ENCODE assay signal across 11 mouse cellular contexts in genomic region chr15:97002752-97003151, GRCm38 (mm10). TPM values are rescaled to one million over a fixed set of nuclear protein-coding genes. Genes with fewer than 3 reads are reported as not detected.
DNase-seq lines count a peak whose midpoint lies in the region; ATAC-seq lines count a peak whose summit lies in the region.
"Had no signal": no experiment of that assay in that cellular context is flagged by ENCODE, and none has a peak within 500 bp of the region (broad histone marks: within the 10 kb centered on the region; RNA-seq: fewer than 3 reads in every experiment).

No protein-coding gene starts in this region.

- no peaks in the 10 kb centered on the region for H3K27me3 ChIP-seq in heart, embryonic 15.5 days
- no peaks in the 10 kb centered on the region for H3K27me3 ChIP-seq in embryonic facial prominence, embryonic 10.5 days (replicated peaks; ENCODE audit: low read depth, poor library complexity, severe bottlenecking)
- no peaks in the 10 kb centered on the region for H3K27me3 ChIP-seq in intestine, embryonic 15.5 days (replicated peaks)
- no peaks in the 10 kb centered on the region for H3K27me3 ChIP-seq in midbrain, embryonic 16.5 days (ENCODE audit: control insufficient read depth, insufficient read depth, low read depth, low read length)
- H3K27me3 ChIP-seq: megakaryocyte, embryonic 14.5 days; Patski had no signal

- 75% methylated on average over 12 of the region's 12 CpGs for WGBS in heart, embryonic 15.5 days
- WGBS in embryonic facial prominence, embryonic 10.5 days, result 70% methylated on average over 12 of the region's 12 CpGs
- 79% methylated on average over 12 of the region's 12 CpGs for WGBS in intestine, embryonic 15.5 days
- WGBS in midbrain, embryonic 16.5 days, result 68% methylated on average over 12 of the region's 12 CpGs

- H3K27ac ChIP-seq in heart, embryonic 15.5 days, result peak overlapping the region; percentile 89
- peak overlapping the region; percentile 93 for H3K27ac ChIP-seq in embryonic facial prominence, embryonic 10.5 days (replicated peaks)
- no peak overlapping the region for H3K27ac ChIP-seq in intestine, embryonic 15.5 days
- H3K27ac ChIP-seq in midbrain, embryonic 16.5 days (ENCODE audit: low read length), result no peak overlapping the region

- H3K4me1 ChIP-seq in heart, embryonic 15.5 days (replicated peaks), result peaks cover 54% of the 10 kb centered on the region
- H3K4me1 ChIP-seq in embryonic facial prominence, embryonic 10.5 days, result peaks cover 56% of the 10 kb centered on the region
- H3K4me1 ChIP-seq in intestine, embryonic 15.5 days (replicated peaks), result peaks cover 15% of the 10 kb centered on the region
- no peaks in the 10 kb centered on the region for H3K4me1 ChIP-seq in midbrain, embryonic 16.5 days (ENCODE audit: control insufficient read depth, insufficient read depth, low read length)
- H3K4me1 ChIP-seq: megakaryocyte, embryonic 14.5 days had no signal

- intact Hi-C loops in heart, postnatal 36 days (cut with DNase I), result loop anchor here (5.0 kb wide), 1 partner anchor 100 kb away; no protein-coding TSS in a partner anchor
- intact Hi-C loops in left cerebral cortex, postnatal 4 days (cut with DNase I), result no loop called here

- H3K36me3 ChIP-seq in heart, embryonic 15.5 days, result peaks cover 7% of the 10 kb centered on the region; the same call in 1 of the 2 replicates
- H3K36me3 ChIP-seq in embryonic facial prominence, embryonic 10.5 days (replicated peaks), result peaks cover 37% of the 10 kb centered on the region
- no peaks in the 10 kb centered on the region for H3K36me3 ChIP-seq in intestine, embryonic 15.5 days
- no peaks in the 10 kb centered on the region for H3K36me3 ChIP-seq in midbrain, embryonic 16.5 days (ENCODE audit: control insufficient read depth, insufficient read depth, low read length)

- H3K4me2 ChIP-seq in heart, embryonic 15.5 days, result no peak overlapping the region
- H3K4me2 ChIP-seq in intestine, embryonic 15.5 days (replicated peaks), result peak overlapping the region; percentile 9; the same call in 1 of the 2 replicates
- H3K4me2 ChIP-seq in midbrain, embryonic 16.5 days (ENCODE audit: low read length), result peak overlapping the region; percentile 38

- no peaks in the 10 kb centered on the region for H3K9me3 ChIP-seq in heart, embryonic 15.5 days (replicated peaks)
- H3K9me3 ChIP-seq in embryonic facial prominence, embryonic 10.5 days, result no peaks in the 10 kb centered on the region
- no peaks in the 10 kb centered on the region for H3K9me3 ChIP-seq in intestine, embryonic 15.5 days
- H3K9me3 ChIP-seq in midbrain, embryonic 16.5 days (replicated peaks; ENCODE audit: control insufficient read depth, low read length, poor library complexity, severe bottlenecking), result no peaks in the 10 kb centered on the region

- H3K9ac ChIP-seq in heart, embryonic 15.5 days, result no peak overlapping the region
- H3K9ac ChIP-seq in intestine, embryonic 15.5 days, result no peak overlapping the region
- H3K9ac ChIP-seq in midbrain, embryonic 16.5 days (ENCODE audit: low read depth, low read length), result no peak overlapping the region; the same call in 1 of the 2 replicates

- no peak overlapping the region for H3K4me3 ChIP-seq in heart, embryonic 15.5 days
- peak overlapping the region; percentile 38 for H3K4me3 ChIP-seq in embryonic facial prominence, embryonic 10.5 days
- H3K4me3 ChIP-seq in intestine, embryonic 15.5 days (replicated peaks), result no peak overlapping the region; the same call in 1 of the 2 replicates
- H3K4me3 ChIP-seq in midbrain, embryonic 16.5 days (ENCODE audit: low read depth, low read length), result peak overlapping the region; percentile 19; the same call in 1 of the 2 replicates
- H3K4me3 ChIP-seq: megakaryocyte, embryonic 14.5 days had no signal

- no peak for ATAC-seq in heart, embryonic 15.5 days (replicated peaks; ENCODE audit: insufficient number of reproducible peaks, insufficient read depth, low FRiP score, low read depth)
- ATAC-seq in intestine, embryonic 15.5 days, result 0 out of 2 replicates have a peak, but pooled peaks have one; percentile 29
- no peak for ATAC-seq in midbrain, embryonic 16.5 days
- no peak for ATAC-seq in cerebellum, adult (ENCODE audit: insufficient number of reproducible peaks, low FRiP score, low TSS enrichment)
- ATAC-seq: Patski had no signal

- DNase-seq in heart, postnatal 36 days, result no peak
- no peak for DNase-seq in embryonic facial prominence, embryonic 10.5 days (ENCODE audit: low spot score)
- DNase-seq in left cerebral cortex, postnatal 4 days, result no peak
- no peak for DNase-seq in natural killer cell, adult 2 months (ENCODE audit: low spot score in 2 of 2)
- DNase-seq: thymus, adult 2 months had no signal

RNA-seq across cellular contexts. Expression of gene Slc38a4, which starts 53.0 kb away (rescaled TPM):
- polyA plus RNA-seq in heart, embryonic 15.5 days (2015; fragmentation: Nextera tagmentation; extraction: Ambion mirVana), result 94.8 and 103 TPM in 2 replicates
- 10 to 100 TPM; 10.1 TPM for total RNA-seq in heart, postnatal 36 days (2021)
- polyA plus RNA-seq in embryonic facial prominence, embryonic 10.5 days (2016; fragmentation: Nextera tagmentation; extraction: Ambion mirVana), result 53.5 and 57.2 TPM in 2 replicates
- 42.9 and 50.5 TPM in 2 replicates for polyA plus RNA-seq in intestine, embryonic 15.5 days (2015; fragmentation: Nextera tagmentation; extraction: Ambion mirVana)
- polyA plus RNA-seq in midbrain, embryonic 16.5 days (2015; fragmentation: Nextera tagmentation; extraction: Ambion mirVana), result 4.1 and 4.2 TPM in 2 replicates
- 1 to 10 TPM; 2.8 to 3.1 TPM for total RNA-seq in left cerebral cortex, postnatal 4 days (2021)

Comparison
In these comparisons a context has a peak if more than half of its experiments do, and no peak if none do; other contexts are left out.
1. H3K27ac ChIP-seq: peak in heart, embryonic 15.5 days (single experiment) and embryonic facial prominence, embryonic 10.5 days (single experiment); none in intestine, embryonic 15.5 days (single experiment) and midbrain, embryonic 16.5 days (single experiment).
2. H3K4me3 ChIP-seq: peak in embryonic facial prominence, embryonic 10.5 days (single experiment) and midbrain, embryonic 16.5 days (single experiment); none in heart, embryonic 15.5 days (single experiment) and intestine, embryonic 15.5 days (single experiment).